Mouse (Mus musculus): ENCODE data around the gene Srms. TPM values are rescaled to one million over a fixed set of nuclear protein-coding genes. Genes with fewer than 3 reads are reported as not detected.
A peak's percentile ranks its signal among the peaks of the same experiment; 100 is the strongest.

Srms gene
- total RNA-seq (2017), result 0.25 TPM in 1 of 2 replicates, not detected in the other

- ATAC-seq (replicated peaks in 1 of 2; ENCODE audit: insufficient read depth in 1 of 2, low FRiP score in 2 of 2, low TSS enrichment in 1 of 2, low read depth in 1 of 2, poor library complexity in 2 of 2, severe bottlenecking in 2 of 2), result peak; percentile 82 to 89
Measured at GRCm38 (mm10) chr2:181213021-181213445, at the start of gene Srms. Srms (minus strand) TSS chr2:181213185.

GRCm38 (mm10) chr2:181253248-181253647 lies 40.3 kb upstream of the Srms start:
- no peak for ATAC-seq (replicated peaks in 1 of 2; ENCODE audit: insufficient read depth in 1 of 2, low FRiP score in 2 of 2, low TSS enrichment in 1 of 2, low read depth in 1 of 2, poor library complexity in 2 of 2, severe bottlenecking in 2 of 2)

GRCm38 (mm10) chr2:181251841-181252240 lies 38.9 kb upstream of the Srms start:
- ATAC-seq (replicated peaks in 1 of 2; ENCODE audit: insufficient read depth in 1 of 2, low FRiP score in 2 of 2, low TSS enrichment in 1 of 2, low read depth in 1 of 2, poor library complexity in 2 of 2, severe bottlenecking in 2 of 2), result no peak

- ATAC-seq (replicated peaks in 1 of 2; ENCODE audit: insufficient read depth in 1 of 2, low FRiP score in 2 of 2, low TSS enrichment in 1 of 2, low read depth in 1 of 2, poor library complexity in 2 of 2, severe bottlenecking in 2 of 2), result no peak
Measured at GRCm38 (mm10) chr2:181249217-181249616, 36.2 kb upstream of the Srms start.

GRCm38 (mm10) chr2:181245031-181245430 lies 32.0 kb upstream of the Srms start:
- ATAC-seq (replicated peaks in 1 of 2; ENCODE audit: insufficient read depth in 1 of 2, low FRiP score in 2 of 2, low TSS enrichment in 1 of 2, low read depth in 1 of 2, poor library complexity in 2 of 2, severe bottlenecking in 2 of 2), result no peak

- peak; percentile 75 to 92 for ATAC-seq (replicated peaks in 1 of 2; ENCODE audit: insufficient read depth in 1 of 2, low FRiP score in 2 of 2, low TSS enrichment in 1 of 2, low read depth in 1 of 2, poor library complexity in 2 of 2, severe bottlenecking in 2 of 2)
Measured at GRCm38 (mm10) chr2:181243706-181244394, 30.9 kb upstream of the Srms start.

GRCm38 (mm10) chr2:181242314-181242665 lies 29.3 kb upstream of the Srms start:
- ATAC-seq (replicated peaks in 1 of 2; ENCODE audit: insufficient read depth in 1 of 2, low FRiP score in 2 of 2, low TSS enrichment in 1 of 2, low read depth in 1 of 2, poor library complexity in 2 of 2, severe bottlenecking in 2 of 2), result no peak

GRCm38 (mm10) chr2:181241602-181242313 lies 28.8 kb upstream of the Srms start, which contains the start of gene Helz2:
Helz2 (minus strand) TSS chr2:181242027.
- ATAC-seq (replicated peaks in 1 of 2; ENCODE audit: insufficient read depth in 1 of 2, low FRiP score in 2 of 2, low TSS enrichment in 1 of 2, low read depth in 1 of 2, poor library complexity in 2 of 2, severe bottlenecking in 2 of 2), result peak; percentile 59 to 72

GRCm38 (mm10) chr2:181240806-181241440 lies 27.9 kb upstream of the Srms start:
- no peak for ATAC-seq (replicated peaks in 1 of 2; ENCODE audit: insufficient read depth in 1 of 2, low FRiP score in 2 of 2, low TSS enrichment in 1 of 2, low read depth in 1 of 2, poor library complexity in 2 of 2, severe bottlenecking in 2 of 2)

GRCm38 (mm10) chr2:181239261-181239660 lies 26.3 kb upstream of the Srms start:
- ATAC-seq (replicated peaks in 1 of 2; ENCODE audit: insufficient read depth in 1 of 2, low FRiP score in 2 of 2, low TSS enrichment in 1 of 2, low read depth in 1 of 2, poor library complexity in 2 of 2, severe bottlenecking in 2 of 2), result no peak

GRCm38 (mm10) chr2:181238861-181239260 lies 25.9 kb upstream of the Srms start:
- no peak for ATAC-seq (replicated peaks in 1 of 2; ENCODE audit: insufficient read depth in 1 of 2, low FRiP score in 2 of 2, low TSS enrichment in 1 of 2, low read depth in 1 of 2, poor library complexity in 2 of 2, severe bottlenecking in 2 of 2)

GRCm38 (mm10) chr2:181238091-181238610 lies 25.2 kb upstream of the Srms start:
- no peak for ATAC-seq (replicated peaks in 1 of 2; ENCODE audit: insufficient read depth in 1 of 2, low FRiP score in 2 of 2, low TSS enrichment in 1 of 2, low read depth in 1 of 2, poor library complexity in 2 of 2, severe bottlenecking in 2 of 2)

- no peak for ATAC-seq (replicated peaks in 1 of 2; ENCODE audit: insufficient read depth in 1 of 2, low FRiP score in 2 of 2, low TSS enrichment in 1 of 2, low read depth in 1 of 2, poor library complexity in 2 of 2, severe bottlenecking in 2 of 2)
Measured at GRCm38 (mm10) chr2:181237251-181238014, 24.4 kb upstream of the Srms start.

GRCm38 (mm10) chr2:181235681-181236566 lies 22.9 kb upstream of the Srms start:
- no peak for ATAC-seq (replicated peaks in 1 of 2; ENCODE audit: insufficient read depth in 1 of 2, low FRiP score in 2 of 2, low TSS enrichment in 1 of 2, low read depth in 1 of 2, poor library complexity in 2 of 2, severe bottlenecking in 2 of 2)

GRCm38 (mm10) chr2:181234680-181235079 lies 21.7 kb upstream of the Srms start:
- no peak for ATAC-seq (replicated peaks in 1 of 2; ENCODE audit: insufficient read depth in 1 of 2, low FRiP score in 2 of 2, low TSS enrichment in 1 of 2, low read depth in 1 of 2, poor library complexity in 2 of 2, severe bottlenecking in 2 of 2)

- ATAC-seq (replicated peaks in 1 of 2; ENCODE audit: insufficient read depth in 1 of 2, low FRiP score in 2 of 2, low TSS enrichment in 1 of 2, low read depth in 1 of 2, poor library complexity in 2 of 2, severe bottlenecking in 2 of 2), result no peak
Measured at GRCm38 (mm10) chr2:181233443-181233842, 20.5 kb upstream of the Srms start.

- no peak for ATAC-seq (replicated peaks in 1 of 2; ENCODE audit: insufficient read depth in 1 of 2, low FRiP score in 2 of 2, low TSS enrichment in 1 of 2, low read depth in 1 of 2, poor library complexity in 2 of 2, severe bottlenecking in 2 of 2)
Measured at GRCm38 (mm10) chr2:181231171-181231570, 18.2 kb upstream of the Srms start.
